In genomic region chr9:57281549-57281948, GRCm38 (mm10) we compare ENCODE assay signal across 8 mouse cellular contexts. TPM values are rescaled to one million over a fixed set of nuclear protein-coding genes. Genes with fewer than 3 reads are reported as not detected.
DNase-seq lines count a peak whose midpoint lies in the region; ATAC-seq and TF ChIP-seq lines count a peak whose summit lies in the region.

No protein-coding gene starts in this region.

- H3K36me3 ChIP-seq in heart, embryonic 12.5 days, result no peaks in the 10 kb centered on the region
- H3K36me3 ChIP-seq in hindbrain, embryonic 14.5 days (replicated peaks; ENCODE audit: control insufficient read depth, insufficient read depth), result no peaks in the 10 kb centered on the region
- no peaks in the 10 kb centered on the region for H3K36me3 ChIP-seq in liver, embryonic 14.5 days (replicated peaks; ENCODE audit: control insufficient read depth, insufficient read depth, low read depth)
- H3K36me3 ChIP-seq in thymus, adult 2 months (ENCODE audit: control insufficient read depth, insufficient read depth, low read length), result no peaks in the 10 kb centered on the region

- no peak for TF ChIP-seq CTCF in liver, embryonic 14.5 days (IDR thresholded peaks at IDR 0.05; ENCODE audit: low read depth)
- no peak for TF ChIP-seq CTCF in thymus, adult 2 months (IDR thresholded peaks at IDR 0.05; ENCODE audit: borderline replicate concordance, control insufficient read depth, extremely low read depth, insufficient read depth, low read length, poor library complexity)

- peak overlapping the region; percentile 55 for H3K9ac ChIP-seq in heart, embryonic 12.5 days
- H3K9ac ChIP-seq in hindbrain, embryonic 14.5 days, result peak overlapping the region; percentile 53
- H3K9ac ChIP-seq in liver, embryonic 14.5 days (replicated peaks), result no peak overlapping the region

- WGBS in heart, embryonic 12.5 days, result 14% methylated on average over 20 of the region's 20 CpGs
- WGBS in hindbrain, embryonic 14.5 days, result 9% methylated on average over 20 of the region's 20 CpGs
- WGBS in liver, embryonic 14.5 days (ENCODE audit: insufficient replicate concordance), result 20% methylated on average over 20 of the region's 20 CpGs
- 86% methylated on average over 20 of the region's 20 CpGs for WGBS in thymus, adult 2 months

- H3K27ac ChIP-seq in heart, embryonic 12.5 days (ENCODE audit: poor library complexity, severe bottlenecking), result no peak overlapping the region
- H3K27ac ChIP-seq in hindbrain, embryonic 14.5 days, result no peak overlapping the region
- no peak overlapping the region for H3K27ac ChIP-seq in liver, embryonic 14.5 days
- H3K27ac ChIP-seq in thymus, adult 2 months (ENCODE audit: control insufficient read depth, insufficient read depth, low read length), result no peak overlapping the region

- peak; percentile 40; the same call in 1 of the 2 replicates for ATAC-seq in heart, embryonic 12.5 days (ENCODE audit: insufficient number of reproducible peaks, low FRiP score)
- ATAC-seq in hindbrain, embryonic 14.5 days (ENCODE audit: low FRiP score), result no peak; the same call in 1 of the 2 replicates
- peak; percentile 60; the same call in 1 of the 2 replicates for ATAC-seq in liver, embryonic 14.5 days (ENCODE audit: insufficient read depth)

- H3K4me2 ChIP-seq in heart, embryonic 12.5 days, result peak overlapping the region; percentile 66
- H3K4me2 ChIP-seq in hindbrain, embryonic 14.5 days (replicated peaks), result peak overlapping the region; percentile 50
- H3K4me2 ChIP-seq in liver, embryonic 14.5 days (ENCODE audit: low read depth), result peak overlapping the region; percentile 38

- no peaks in the 10 kb centered on the region for H3K9me3 ChIP-seq in heart, embryonic 12.5 days (replicated peaks)
- no peaks in the 10 kb centered on the region for H3K9me3 ChIP-seq in hindbrain, embryonic 14.5 days (ENCODE audit: control insufficient read depth, low read length)
- H3K9me3 ChIP-seq in liver, embryonic 14.5 days (ENCODE audit: control insufficient read depth, low read length), result no peaks in the 10 kb centered on the region

- no peak for TF ChIP-seq POLR2A in thymus, adult 2 months (IDR thresholded peaks at IDR 0.05; ENCODE audit: control insufficient read depth, extremely low read depth, insufficient read depth, low read length, poor library complexity)

- no peak for TF ChIP-seq EP300 in liver, embryonic 14.5 days (IDR thresholded peaks at IDR 0.05; ENCODE audit: low read depth)

- H3K4me1 ChIP-seq in heart, embryonic 12.5 days (replicated peaks), result peaks cover 34% of the 10 kb centered on the region
- H3K4me1 ChIP-seq in hindbrain, embryonic 14.5 days (replicated peaks; ENCODE audit: control insufficient read depth, insufficient read depth, low read length), result peaks cover 7% of the 10 kb centered on the region
- H3K4me1 ChIP-seq in liver, embryonic 14.5 days (replicated peaks; ENCODE audit: control insufficient read depth in 2 of 2, insufficient read depth in 2 of 2, low read length in 1 of 2), result peaks cover 0 to 13% of the 10 kb centered on the region in 2 experiments; a peak in 2 of 4 replicates
- peaks cover 26% of the 10 kb centered on the region for H3K4me1 ChIP-seq in thymus, adult 2 months (replicated peaks; ENCODE audit: control insufficient read depth, insufficient read depth, low read length)

- DNase-seq in heart, adult 11 months, result no peak
- peak; percentile 18 for DNase-seq in R1 (ENCODE audit: low read depth, low spot score)
- no peak for DNase-seq in hindbrain, embryonic 14.5 days (ENCODE audit: low spot score)
- no peak for DNase-seq in liver, embryonic 14.5 days (ENCODE audit: low read depth in 3 of 3, low spot score in 3 of 3)
- DNase-seq in spleen, postnatal 4 days (ENCODE audit: low spot score in 2 of 2), result peak; percentile 52 to 77
- DNase-seq in thymus, adult 2 months, result no peak
- no peak for DNase-seq in right cerebral cortex, adult 18-20 months

- no peaks in the 10 kb centered on the region for H3K27me3 ChIP-seq in heart, embryonic 12.5 days (replicated peaks)
- 0 out of 2 replicates have a peak, but pooled peaks cover 3% of the 10 kb centered on the region for H3K27me3 ChIP-seq in hindbrain, embryonic 14.5 days (ENCODE audit: control insufficient read depth, insufficient read depth, low read length)
- H3K27me3 ChIP-seq in liver, embryonic 14.5 days (ENCODE audit: control insufficient read depth, insufficient read depth, low read length), result peaks cover 3% of the 10 kb centered on the region; the same call in 1 of the 2 replicates
- H3K27me3 ChIP-seq in thymus, adult 2 months (ENCODE audit: control insufficient read depth, insufficient read depth, low read length), result no peaks in the 10 kb centered on the region; the same call in 1 of the 2 replicates

- H3K4me3 ChIP-seq in heart, embryonic 12.5 days, result peak overlapping the region; percentile 30
- H3K4me3 ChIP-seq in hindbrain, embryonic 14.5 days (replicated peaks; ENCODE audit: low read length), result 0 out of 2 replicates have a peak overlapping the region, but pooled peaks have one; percentile 5
- H3K4me3 ChIP-seq in liver, embryonic 14.5 days (ENCODE audit: insufficient read depth in 1 of 2, low read depth in 2 of 2, low read length in 2 of 2), result no peak overlapping the region
- H3K4me3 ChIP-seq in thymus, adult 2 months (ENCODE audit: control insufficient read depth, insufficient read depth, low read length), result no peak overlapping the region

RNA-seq across cellular contexts. Expression of gene 1700017B05Rik, which starts 19.1 kb away (rescaled TPM):
- polyA plus RNA-seq in heart, embryonic 12.5 days (2016; fragmentation: Nextera tagmentation; extraction: Ambion mirVana), result 17.4 and 17.9 TPM in 2 replicates
- polyA plus RNA-seq in hindbrain, embryonic 14.5 days (2014; fragmentation: Nextera tagmentation; extraction: Ambion mirVana), result 3.2 and 3.4 TPM in 2 replicates
- 8.1 and 10.3 TPM in 2 replicates for polyA plus RNA-seq in liver, embryonic 14.5 days (2012; rRNA removed)
- 12.6 and 13.3 TPM in 2 replicates for polyA plus RNA-seq in liver, embryonic 14.5 days (2014; fragmentation: Nextera tagmentation; extraction: Ambion mirVana)
- 43.5 and 54.4 TPM in 2 replicates for polyA plus RNA-seq in thymus, adult 2 months (2012; rRNA removed)

RNA-seq across cellular contexts. Expression of gene Trcg1, which starts 45.2 kb away (rescaled TPM):
- not detected in 2 replicates for polyA plus RNA-seq in heart, embryonic 12.5 days (2016; fragmentation: Nextera tagmentation; extraction: Ambion mirVana)
- not detected in 2 replicates for polyA plus RNA-seq in hindbrain, embryonic 14.5 days (2014; fragmentation: Nextera tagmentation; extraction: Ambion mirVana)
- not detected in 2 replicates for polyA plus RNA-seq in liver, embryonic 14.5 days (2012; rRNA removed)
- polyA plus RNA-seq in liver, embryonic 14.5 days (2014; fragmentation: Nextera tagmentation; extraction: Ambion mirVana), result not detected in 2 replicates
- 0.03 and 0.06 TPM in 2 replicates for polyA plus RNA-seq in thymus, adult 2 months (2012; rRNA removed)

Comparison
In these comparisons a context has a peak if more than half of its experiments do, and no peak if none do; other contexts are left out.
1. H3K4me3 ChIP-seq: peak in heart, embryonic 12.5 days (single experiment) and hindbrain, embryonic 14.5 days (single experiment); none in liver, embryonic 14.5 days (0 of 2) and thymus, adult 2 months (single experiment).
2. DNase-seq: peak in R1 (single experiment) and spleen, postnatal 4 days (2 of 2); none in heart, adult 11 months (single experiment), hindbrain, embryonic 14.5 days (single experiment), liver, embryonic 14.5 days (0 of 3), thymus, adult 2 months (single experiment) and right cerebral cortex, adult 18-20 months (single experiment).
3. Peak in every context shown above with its lines, with median percentiles within 50 percentile points of each other: H3K4me2 ChIP-seq.